Mouse (Mus musculus): ENCODE results near the gene Nt5c1b.

Gene Nt5c1b

GRCm38 (mm10) chr12:10369673-10370072, at the start of gene Nt5c1b:
Nt5c1b (plus strand) TSS chr12:10369973.
- no peak for DNase-seq

DNA sequence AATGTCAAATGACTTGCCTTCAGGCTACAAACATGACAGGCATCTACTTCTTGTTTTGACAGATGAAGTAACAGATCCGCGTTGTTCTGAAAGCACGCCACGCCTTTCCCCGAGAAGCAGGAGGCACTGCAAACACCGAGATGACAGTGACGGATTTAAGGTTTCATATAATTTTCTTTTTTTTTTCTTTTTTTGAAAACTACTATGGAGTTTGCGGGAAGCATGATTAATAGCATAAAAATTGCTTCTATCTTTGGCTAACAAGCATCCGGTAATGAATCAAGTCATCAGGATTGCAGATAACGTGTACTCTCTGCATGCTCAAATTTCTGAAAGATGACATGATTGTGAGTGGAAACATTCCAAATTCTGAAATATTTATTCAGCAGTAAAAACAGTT, 42.1 kb upstream of the Nt5c1b start:
- DNase-seq, result no peak

DNA sequence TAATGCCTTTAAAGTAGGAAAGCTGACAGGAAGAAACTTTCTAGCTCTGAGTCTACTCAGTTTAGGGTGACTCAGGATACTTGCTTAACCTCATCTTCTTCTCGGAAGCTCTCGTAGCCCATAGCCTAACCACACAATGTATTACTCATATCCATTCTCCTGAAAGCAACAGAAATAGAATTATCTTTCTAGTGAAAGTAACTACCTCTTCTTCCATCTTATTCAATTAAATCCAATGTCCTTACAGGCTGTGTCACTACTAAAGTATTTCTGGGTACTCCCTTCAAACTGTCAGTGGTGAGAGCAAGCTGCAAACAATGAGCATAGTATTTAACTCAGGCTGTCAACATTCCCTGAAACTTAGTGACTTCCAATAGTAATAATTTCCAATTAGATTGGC, 40.3 kb upstream of the Nt5c1b start:
- no peak for DNase-seq

DNA sequence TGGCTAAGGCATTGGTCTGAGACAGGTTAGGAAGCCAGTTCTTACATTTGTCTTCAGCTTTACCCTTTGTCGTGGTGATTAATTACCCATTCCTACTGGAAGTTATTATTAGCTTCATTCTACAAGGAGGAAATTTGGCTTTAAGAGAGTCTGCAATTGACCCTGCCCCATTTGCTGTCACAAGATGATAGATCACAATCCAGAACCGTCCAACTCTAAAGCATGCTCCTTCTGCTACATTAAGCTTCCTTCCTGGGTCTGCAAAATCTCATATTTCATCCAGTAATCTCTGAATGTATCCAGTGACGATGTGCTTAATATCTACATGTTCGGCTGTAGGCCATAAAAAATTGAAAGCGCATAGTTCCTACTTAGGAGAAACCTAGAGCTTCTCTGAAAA, 29.2 kb upstream of the Nt5c1b start:
- DNase-seq, result no peak

GRCm38 (mm10) chr12:10350706-10351105, 19.1 kb upstream of the Nt5c1b start:
- DNase-seq, result peak; percentile 3

DNA sequence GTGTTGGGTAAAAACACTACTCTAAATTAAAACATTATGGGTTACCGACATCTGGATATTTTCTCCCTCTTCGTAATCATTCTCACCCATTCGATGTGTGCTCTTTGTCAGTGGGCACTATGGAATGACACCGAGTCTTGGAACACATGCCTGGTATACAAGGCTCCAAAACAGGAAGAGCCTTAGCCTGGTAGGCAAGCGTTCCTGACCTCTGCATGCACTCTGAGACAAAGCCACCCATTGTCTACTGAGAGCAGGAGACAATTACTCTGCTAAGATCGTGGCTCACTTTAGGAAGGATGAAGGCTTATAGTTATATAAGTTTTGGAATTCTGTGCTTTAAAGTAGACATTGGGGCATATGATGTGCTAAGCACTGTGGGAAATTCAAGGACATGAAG, 12.0 kb upstream of the Nt5c1b start:
- DNase-seq, result no peak

GRCm38 (mm10) chr12:10390671-10391441, 21.1 kb downstream of the Nt5c1b start, which contains the start of gene Rdh14:
Rdh14 (plus strand) TSS chr12:10390772.
- peak; percentile 96 for DNase-seq

DNA sequence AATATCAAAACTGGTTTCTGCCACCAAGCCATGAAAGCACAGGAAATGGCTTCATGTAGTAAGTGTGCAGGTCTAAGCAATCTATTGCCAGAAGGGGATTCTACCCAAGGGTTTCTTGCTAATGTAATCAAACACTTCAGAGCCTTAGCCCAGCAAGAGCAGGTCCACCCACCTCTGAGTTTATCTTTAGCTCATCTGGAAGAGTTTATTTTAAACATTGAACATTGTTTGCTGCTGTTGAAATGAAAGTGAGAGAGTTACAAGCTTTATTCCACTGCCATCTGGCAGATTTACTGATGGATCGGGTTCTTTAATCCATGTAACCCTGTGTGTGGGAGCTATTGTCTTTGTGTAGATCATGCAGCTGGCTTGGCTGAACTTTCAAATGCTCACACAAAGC, 31.0 kb downstream of the Nt5c1b start:
- DNase-seq, result peak; percentile 18

DNA sequence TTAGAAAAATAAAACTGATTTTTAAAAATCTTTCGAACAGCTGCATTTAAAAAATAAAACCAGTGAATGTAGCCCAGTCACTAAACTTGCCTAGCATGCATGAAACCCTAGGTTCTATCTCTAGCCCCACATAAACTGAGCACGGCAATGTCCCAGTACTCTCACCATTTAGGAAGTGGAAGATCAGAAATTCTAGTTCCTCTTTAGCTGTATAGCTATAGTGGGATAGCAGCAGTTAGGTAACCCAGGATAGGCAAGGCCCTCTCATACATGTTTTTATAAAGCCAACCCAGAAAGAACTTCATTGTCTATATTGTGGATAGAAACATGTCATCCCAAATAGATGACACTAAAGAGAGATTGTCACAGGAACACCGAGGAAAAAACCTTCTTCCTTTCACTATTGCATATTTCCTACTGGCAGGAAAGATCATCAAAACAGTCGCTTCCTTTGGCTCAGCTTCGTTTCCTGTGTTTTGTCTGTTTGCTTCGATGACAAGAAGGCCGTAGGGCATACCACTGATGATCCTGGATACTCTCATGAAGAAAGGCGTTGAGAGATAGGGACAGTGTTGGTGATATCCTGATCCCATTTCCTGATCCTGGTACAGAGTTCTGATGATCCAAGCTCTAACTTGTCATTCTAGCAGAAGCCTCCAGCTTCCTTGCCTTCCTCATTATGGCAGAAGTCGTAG, 32.8 kb downstream of the Nt5c1b start:
- DNase-seq, result no peak

DNA sequence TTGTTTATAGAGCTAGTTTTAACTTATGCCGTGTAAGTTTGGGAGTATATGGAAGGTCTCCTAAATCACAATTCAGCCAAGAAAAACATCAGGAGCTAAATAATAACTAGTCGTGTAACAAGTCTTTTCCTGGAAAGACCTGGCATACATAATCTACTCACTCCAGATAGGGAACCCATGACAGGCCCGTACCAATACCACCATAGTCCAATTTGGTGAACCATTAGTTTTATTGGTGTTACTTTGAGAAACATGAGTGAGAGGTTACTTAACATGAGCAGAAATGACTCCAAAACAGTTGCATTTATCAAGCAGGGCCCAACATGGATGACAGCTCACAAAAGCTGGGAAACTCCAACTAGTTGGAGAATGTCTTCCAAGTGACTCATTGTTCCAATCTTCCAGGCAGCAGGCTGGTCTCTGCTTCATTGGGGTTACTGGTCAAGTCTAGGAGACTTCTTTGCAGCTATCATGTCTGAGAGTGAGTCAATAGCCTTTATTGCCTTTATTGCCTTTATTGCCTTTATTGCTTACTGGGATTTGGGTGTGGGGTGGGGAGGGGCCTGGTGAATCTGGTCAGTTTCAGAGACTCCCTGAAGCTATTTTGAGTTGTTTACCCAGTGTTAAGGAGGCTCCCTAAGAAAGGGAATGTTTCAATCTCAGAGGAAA, 40.9 kb downstream of the Nt5c1b start:
- DNase-seq, result no peak

- DNase-seq, result no peak
Measured at GRCm38 (mm10) chr12:10411453-10411852, 41.7 kb downstream of the Nt5c1b start.

- DNase-seq, result no peak
Measured at GRCm38 (mm10) chr12:10422347-10422746, 52.6 kb downstream of the Nt5c1b start.

DNA sequence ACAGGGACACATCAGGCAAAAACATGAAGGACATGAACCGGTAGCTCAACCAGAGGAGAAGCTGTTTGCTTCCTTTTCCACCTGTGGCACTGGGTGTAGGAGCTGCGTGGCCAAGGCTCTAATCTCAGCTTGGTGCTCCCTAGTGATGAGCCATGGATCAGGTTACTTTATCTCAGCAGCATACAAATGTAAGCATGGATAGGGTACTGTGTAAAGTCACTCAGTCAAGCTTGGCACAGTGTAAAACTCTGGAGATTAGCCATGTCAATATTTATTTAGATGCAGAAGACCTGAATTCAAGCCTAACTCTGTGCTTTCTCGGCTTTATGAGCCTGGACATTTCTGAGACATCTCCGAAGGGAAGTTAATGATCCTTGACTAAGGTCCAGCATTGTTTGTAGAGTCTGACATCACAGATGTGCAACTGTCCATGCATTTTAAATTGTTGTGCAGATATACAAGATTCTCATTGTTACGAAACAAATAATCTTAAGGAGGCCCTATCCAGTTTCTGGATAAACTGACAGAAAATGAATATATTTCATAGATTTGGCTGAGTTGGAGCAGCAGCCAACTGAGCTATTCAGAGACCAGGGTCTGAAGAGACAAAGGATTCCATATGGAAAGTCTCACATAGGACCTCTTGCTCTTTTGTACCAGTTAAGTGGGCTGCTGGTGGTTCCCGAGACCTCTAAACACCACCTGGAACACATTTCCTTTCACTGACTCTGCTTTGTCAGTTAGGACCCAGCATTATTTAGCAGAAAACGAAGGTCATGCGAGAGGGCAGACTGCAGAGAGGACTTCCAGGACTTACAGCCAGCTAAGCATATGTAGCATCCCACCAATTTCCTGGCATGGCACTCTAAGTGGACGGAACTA, 56.5 kb downstream of the Nt5c1b start:
- DNase-seq, result no peak

DNA sequence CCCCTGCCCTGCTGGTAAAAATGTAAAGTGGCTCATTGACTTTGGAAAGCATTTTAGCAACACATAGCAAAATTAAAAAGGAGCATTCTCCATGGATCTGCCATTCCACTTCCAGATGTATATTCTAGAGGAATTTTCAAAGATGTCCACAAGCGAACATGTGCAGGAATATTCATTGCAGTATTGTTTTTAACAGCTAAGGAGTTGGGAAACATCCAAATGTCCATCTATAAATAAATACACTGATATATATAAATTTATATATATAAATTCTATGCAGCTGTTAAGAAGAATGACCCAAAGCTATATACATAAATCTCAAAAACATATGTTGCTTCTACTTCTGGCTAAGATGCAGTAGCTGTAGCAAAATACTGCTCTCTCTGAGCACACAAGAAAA, 61.2 kb downstream of the Nt5c1b start:
- DNase-seq, result no peak

- DNase-seq, result peak; percentile 71
Measured at GRCm38 (mm10) chr12:10438054-10439001, 68.6 kb downstream of the Nt5c1b start.

All from right cerebral cortex, adult 18-20 months (tissue).